Mouse (Mus musculus) lung, adult 2 months (tissue): ENCODE measurements around the gene Pde4b.

Source experiments
- CTCF ChIP-seq: fragments of 200-500 bp; IDR thresholded peaks from 2 replicates; pipeline ENCODE4 v1.5.1; 2011; ENCODE audit warnings: mild to moderate bottlenecking, low read length, control low read depth; ENCODE audit not compliant: insufficient read depth
- POLR2A ChIP-seq: fragments of 200-500 bp; IDR thresholded peaks from 2 replicates; pipeline ENCODE4 v1.6.1; 2011; ENCODE audit warnings: low read depth, mild to moderate bottlenecking, control low read depth, low read length, borderline replicate concordance; ENCODE audit errors: extremely low read depth

- TF ChIP-seq POLR2A = no peak
- no peak for TF ChIP-seq CTCF
These were observed 470.3 kb downstream of the Pde4b start for GRCm38 (mm10) chr4:102557508-102558220.
